Mouse (Mus musculus): ENCODE measurements around the gene Olfr1113. TPM values are rescaled to one million over a fixed set of nuclear protein-coding genes. Genes with fewer than 3 reads are reported as not detected.
"Not testable (repeated sequence)": the region's sequence is repeated elsewhere in the genome, so short reads cannot be mapped to it uniquely, and the experiment has no call there.

The Olfr1113 gene
- polyA plus RNA-seq (2012; rRNA removed), result not detected in 2 replicates

DNA sequence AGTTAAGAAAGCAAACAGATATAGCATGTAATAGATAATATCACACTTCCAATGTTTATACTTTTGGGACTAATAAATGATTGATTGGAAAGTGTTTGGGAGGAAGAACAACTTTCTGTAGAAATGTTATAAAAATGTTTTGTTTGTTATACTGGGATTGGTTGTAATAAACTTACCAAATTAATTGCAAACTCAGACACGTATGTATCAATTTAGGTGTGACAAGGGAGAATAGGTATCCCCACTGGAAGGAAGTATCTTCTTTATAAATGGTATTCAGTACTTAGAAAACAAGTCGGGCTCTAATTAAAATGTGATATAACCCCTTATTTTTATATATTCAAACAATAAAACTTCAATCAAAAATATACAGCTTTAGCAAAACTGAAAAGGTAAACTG, at the start of gene Olfr1113:
Olfr1113 (plus strand) TSS at position 301 of the 400 bp plus-strand sequence.
- DNase-seq (ENCODE audit: low read depth, low spot score), result no peak

GRCm38 (mm10) chr2:87167731-87168130, 41.0 kb upstream of the Olfr1113 start:
- 76% methylated on average over 2 of the region's 2 CpGs for WGBS

More for the DNA sequence above, at the start of gene Olfr1113:
- WGBS, result 76% methylated on average over 2 of the region's 2 CpGs

GRCm38 (mm10) chr2:87187498-87187897, 21.3 kb upstream of the Olfr1113 start, which contains the start of gene Olfr1112:
Olfr1112 (plus strand) TSS chr2:87187798.
- 83% methylated on average over 1 of the region's 1 CpGs for WGBS
- DNase-seq (ENCODE audit: low read depth, low spot score), result no peak

More at GRCm38 (mm10) chr2:87167731-87168130, 41.0 kb upstream of the Olfr1113 start:
- DNase-seq (ENCODE audit: low read depth, low spot score), result not testable (repeated sequence)

- no peak for DNase-seq (ENCODE audit: low read depth, low spot score)
- WGBS, result 81% methylated on average over 2 of the region's 2 CpGs
Observed at GRCm38 (mm10) chr2:87247713-87248112, 38.9 kb downstream of the Olfr1113 start, which contains the start of gene Olfr1115. Olfr1115 (plus strand) TSS chr2:87248013.

Other genes starting within 250 kb of the Olfr1113 start
- not detected in 2 replicates for gene Olfr1099, start 248.3 kb upstream of the Olfr1113 start, polyA plus RNA-seq (2012; rRNA removed)
- gene Olfr1100, start 229.0 kb upstream of the Olfr1113 start, polyA plus RNA-seq (2012; rRNA removed), result not detected in 2 replicates
- gene Olfr1101, start 217.7 kb upstream of the Olfr1113 start, polyA plus RNA-seq (2012; rRNA removed), result not detected in 2 replicates
- gene Olfr1102, start 210.6 kb upstream of the Olfr1113 start, polyA plus RNA-seq (2012; rRNA removed), result not detected in 2 replicates
- gene Olfr1104, start 181.9 kb upstream of the Olfr1113 start, polyA plus RNA-seq (2012; rRNA removed), result not detected in 2 replicates
- not detected in 2 replicates for gene Olfr1105, start 172.4 kb upstream of the Olfr1113 start, polyA plus RNA-seq (2012; rRNA removed)
- gene Olfr1106, start 156.7 kb upstream of the Olfr1113 start, polyA plus RNA-seq (2012; rRNA removed), result not detected in 2 replicates
- not detected in 2 replicates for gene Olfr1107, start 133.2 kb upstream of the Olfr1113 start, polyA plus RNA-seq (2012; rRNA removed)
- not detected in 2 replicates for gene Olfr1109, start 113.0 kb upstream of the Olfr1113 start, polyA plus RNA-seq (2012; rRNA removed)
- gene Olfr259, start 94.4 kb upstream of the Olfr1113 start, polyA plus RNA-seq (2012; rRNA removed), result not detected in 2 replicates
- gene Olfr1110, start 68.7 kb upstream of the Olfr1113 start, polyA plus RNA-seq (2012; rRNA removed), result not detected in 2 replicates
- gene Olfr1111, start 56.3 kb upstream of the Olfr1113 start, polyA plus RNA-seq (2012; rRNA removed), result not detected in 2 replicates
- not detected in 2 replicates for gene Olfr1112, start 21.2 kb upstream of the Olfr1113 start, polyA plus RNA-seq (2012; rRNA removed)
- not detected in 2 replicates for gene Olfr1115, start 39.0 kb downstream of the Olfr1113 start, polyA plus RNA-seq (2012; rRNA removed)
- gene Olfr1116, start 58.6 kb downstream of the Olfr1113 start, polyA plus RNA-seq (2012; rRNA removed), result not detected in 2 replicates
- gene Olfr1118, start 98.6 kb downstream of the Olfr1113 start, polyA plus RNA-seq (2012; rRNA removed), result not detected in 2 replicates
- gene Olfr1120, start 145.8 kb downstream of the Olfr1113 start, polyA plus RNA-seq (2012; rRNA removed), result not detected in 2 replicates
- gene Olfr1121, start 160.9 kb downstream of the Olfr1113 start, polyA plus RNA-seq (2012; rRNA removed), result not detected in 2 replicates
- not detected in 2 replicates for gene Olfr1122, start 176.9 kb downstream of the Olfr1113 start, polyA plus RNA-seq (2012; rRNA removed)
- not detected in 2 replicates for gene Olfr1123, start 207.7 kb downstream of the Olfr1113 start, polyA plus RNA-seq (2012; rRNA removed)
- not detected in 2 replicates for gene Olfr1124, start 221.3 kb downstream of the Olfr1113 start, polyA plus RNA-seq (2012; rRNA removed)
- not detected in 2 replicates for gene Olfr1126, start 245.0 kb downstream of the Olfr1113 start, polyA plus RNA-seq (2012; rRNA removed)

All from large intestine, adult 2 months (tissue).